Mouse (Mus musculus) forebrain, embryonic 14.5 days (tissue): Measurements from ENCODE around the gene Stn1. TPM values are rescaled to one million over a fixed set of nuclear protein-coding genes. Genes with fewer than 3 reads are reported as not detected.

Experiments used
- ATAC-seq: fragments of 200-750 bp; cut with Nextera tagmentation; 2 replicates; pipeline ENCODE4 v1.8.0; 2017; ENCODE audit warnings: mild to moderate bottlenecking, moderate library complexity
- DNase-seq: peaks from one replicate; pipeline ENCODE4 v3.0.0-alpha.2; 2015; ENCODE audit warnings: low spot score
- H3K27ac ChIP-seq: fragments of 300-500 bp; sonication (generic); 2 replicates; pipeline ENCODE4 v1.5.1; 2014; ENCODE audit warnings: low read depth, mild to moderate bottlenecking, control low read depth, low read length, moderate library complexity
- H3K27me3 ChIP-seq: fragments of 300-500 bp; sonication (generic); replicated peaks from 2 replicates; pipeline ENCODE4 v1.6.1; 2014; ENCODE audit warnings: low read length, control low read depth, mixed read lengths; ENCODE audit not compliant: control insufficient read depth, insufficient read depth
- H3K36me3 ChIP-seq: fragments of 300-500 bp; sonication (generic); 2 replicates; pipeline ENCODE4 v1.6.1; 2014; ENCODE audit warnings: low read length, control low read depth; ENCODE audit not compliant: control insufficient read depth, insufficient read depth
- H3K4me1 ChIP-seq: fragments of 300-500 bp; sonication (generic); 2 replicates; pipeline ENCODE4 v1.6.1; 2014; ENCODE audit warnings: antibody characterized with exemption, low read length, control low read depth; ENCODE audit not compliant: control insufficient read depth, insufficient read depth
- H3K4me2 ChIP-seq: fragments of 300-500 bp; sonication (generic); 2 replicates; pipeline ENCODE4 v1.6.1; 2014; ENCODE audit warnings: mild to moderate bottlenecking, control low read depth, low read length
- H3K4me3 ChIP-seq: fragments of 300-500 bp; sonication (generic); 2 replicates; pipeline ENCODE4 v1.5.1; 2014; ENCODE audit warnings: low read depth, low read length, control low read depth
- H3K9ac ChIP-seq: fragments of 300-500 bp; sonication (generic); 2 replicates; pipeline ENCODE4 v1.6.1; 2014; ENCODE audit warnings: mild to moderate bottlenecking, low read length, control low read depth, moderate library complexity
- H3K9me3 ChIP-seq: fragments of 300-500 bp; sonication (generic); replicated peaks from 2 replicates; pipeline ENCODE4 v1.6.1; 2016; ENCODE audit warnings: low read length, control low read depth, mixed read lengths; ENCODE audit not compliant: control insufficient read depth
- WGBS: fragments of 180-500 bp; shearing (Covaris S2); extraction: QIAGEN DNeasy Blood & Tissue Kit; methylation state at CpG from one replicate; pipeline ENCODE4 v1.1.7; 2014; 5-methylcytosine and 5-hydroxymethylcytosine counted together
- polyA plus RNA-seq: library from polyadenylated mRNA; unstranded; fragments of >200 nt; fragmentation: Nextera tagmentation; extraction: Ambion mirVana; gene quantifications from 2 replicates; pipeline ENCODE4 v1.2.1, GENCODE M21; 2014

Gene Stn1
- polyA plus RNA-seq, 1 experiment from 2014 or later = 41.6 TPM

DNA sequence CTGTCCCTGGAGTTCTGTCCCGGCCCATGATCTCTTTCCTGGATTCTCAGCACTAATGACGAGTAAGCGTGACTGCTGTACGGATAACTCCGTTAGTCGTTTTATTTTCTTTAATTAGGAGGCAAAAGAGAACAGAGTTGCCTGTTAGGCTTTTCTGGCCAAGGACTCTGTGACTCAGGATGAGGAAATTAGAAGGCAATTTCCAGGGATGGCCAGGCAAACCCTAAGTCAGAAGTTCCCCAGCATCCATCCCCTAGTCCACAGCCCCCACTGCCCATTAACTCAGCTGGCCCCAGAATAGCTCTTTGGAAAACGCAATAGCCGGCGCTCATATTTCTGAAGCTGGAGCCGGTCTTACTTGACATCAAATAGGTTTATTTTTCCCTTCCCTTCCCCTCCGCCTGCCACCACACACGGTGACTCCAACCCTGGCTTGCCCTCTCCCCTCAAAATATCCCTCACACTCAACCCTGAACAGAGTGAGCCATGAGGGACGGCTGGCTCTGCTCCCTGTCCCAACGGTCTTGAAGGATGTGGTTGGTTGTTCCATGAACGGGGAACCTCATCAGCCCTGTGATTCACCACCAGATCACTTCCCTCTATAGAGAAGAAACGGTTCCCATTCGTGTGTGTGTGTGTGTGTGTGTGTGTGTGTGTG, 78.7 kb downstream of the Stn1 start:
- ATAC-seq = no peak
- no peaks in the 10 kb centered on the region for H3K27me3 ChIP-seq
- no peak overlapping the region for H3K4me2 ChIP-seq
- no peaks in the 10 kb centered on the region for H3K36me3 ChIP-seq
- no peak overlapping the region for H3K4me3 ChIP-seq
- no peak overlapping the region for H3K27ac ChIP-seq
- H3K4me1 ChIP-seq = peaks cover 27% of the 10 kb centered on the region
- H3K9ac ChIP-seq = no peak overlapping the region
- no peak for DNase-seq
- no peaks in the 10 kb centered on the region for H3K9me3 ChIP-seq
- 69% methylated on average over 17 of the region's 17 CpGs for WGBS

- Histone ChIP-seq H3K4me2 (no peak overlapping the region), H3K36me3 (no peaks in the 10 kb centered on the region), H3K27ac (no peak overlapping the region), H3K9ac (no peak overlapping the region), H3K4me1 (peaks cover 22% of the 10 kb centered on the region), H3K27me3 (no peaks in the 10 kb centered on the region), H3K4me3 (no peak overlapping the region), H3K9me3 (no peaks in the 10 kb centered on the region)
- no peak for DNase-seq
- 68% methylated on average over 13 of the region's 13 CpGs for WGBS
- no peak for ATAC-seq
Observed at GRCm38 (mm10) chr19:47457711-47458503, 79.4 kb downstream of the Stn1 start.

- no peaks in the 10 kb centered on the region for H3K9me3 ChIP-seq
- no peak overlapping the region for H3K27ac ChIP-seq
- H3K4me2 ChIP-seq = no peak overlapping the region
- peaks cover 19% of the 10 kb centered on the region for H3K4me1 ChIP-seq
- no peak overlapping the region for H3K9ac ChIP-seq
- no peak overlapping the region for H3K4me3 ChIP-seq
- no peaks in the 10 kb centered on the region for H3K36me3 ChIP-seq
- WGBS = 63% methylated on average over 6 of the region's 6 CpGs
- H3K27me3 ChIP-seq = no peaks in the 10 kb centered on the region
- no peak for DNase-seq
- ATAC-seq = no peak
Observed at GRCm38 (mm10) chr19:47456021-47456420, 81.3 kb downstream of the Stn1 start.

- H3K4me2 ChIP-seq = no peak overlapping the region
- DNase-seq (no peak), ATAC-seq (no peak)
- H3K27ac ChIP-seq = no peak overlapping the region
- H3K4me3 ChIP-seq = no peak overlapping the region
- H3K9me3 ChIP-seq = no peaks in the 10 kb centered on the region
- no peaks in the 10 kb centered on the region for H3K27me3 ChIP-seq
- no peak overlapping the region; the same call in 1 of the 2 replicates for H3K9ac ChIP-seq
- no peaks in the 10 kb centered on the region for H3K36me3 ChIP-seq
- WGBS = 89% methylated on average over 15 of the region's 15 CpGs
- H3K4me1 ChIP-seq = peaks cover 18% of the 10 kb centered on the region
Observed at GRCm38 (mm10) chr19:47455001-47455755, 82.1 kb downstream of the Stn1 start.

DNA sequence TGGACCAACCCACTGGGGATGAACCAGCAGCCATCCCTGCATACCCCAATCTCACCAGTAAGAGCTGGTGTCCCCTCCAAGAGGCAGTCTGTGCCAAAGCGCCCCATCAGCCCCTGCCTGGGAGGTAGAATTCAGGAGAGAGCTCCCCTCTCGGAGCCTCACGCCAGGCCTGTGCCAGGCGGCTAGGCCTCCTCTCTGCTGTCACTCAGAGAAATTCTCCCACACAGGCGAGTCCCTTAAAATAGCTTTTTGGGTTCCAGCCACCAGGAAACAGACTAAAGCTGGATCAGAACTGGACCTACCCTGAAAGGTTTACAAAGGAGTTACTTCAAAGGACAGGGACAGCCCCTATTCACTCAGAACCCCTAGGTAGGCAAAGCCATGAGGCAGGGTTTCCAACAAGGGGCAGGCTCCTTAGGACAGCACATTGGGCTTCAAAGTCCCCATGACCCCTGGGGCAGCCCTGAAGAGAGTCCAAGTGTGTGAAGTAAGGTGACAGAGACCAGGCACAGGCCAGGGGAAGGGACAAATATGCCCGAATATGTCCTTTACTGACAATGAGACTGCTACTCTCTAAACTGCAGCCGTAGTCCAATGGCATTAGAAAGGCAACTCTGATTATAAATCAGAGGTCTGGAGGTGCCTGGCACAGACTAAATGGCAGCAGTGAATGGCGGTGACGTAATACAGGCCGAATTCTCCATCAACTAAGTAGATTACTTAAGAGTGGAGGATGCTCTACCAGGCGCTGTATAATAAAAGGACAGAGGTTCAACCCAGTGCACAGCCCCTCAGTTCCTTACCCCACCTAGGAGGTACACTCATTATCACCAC, 82.9 kb downstream of the Stn1 start:
- ATAC-seq = peak; percentile 48; the same call in 1 of the 2 replicates
- no peaks in the 10 kb centered on the region for H3K27me3 ChIP-seq
- 56% methylated on average over 11 of the region's 11 CpGs for WGBS
- peak overlapping the region; percentile 29; the same call in 1 of the 2 replicates for H3K9ac ChIP-seq
- no peaks in the 10 kb centered on the region for H3K9me3 ChIP-seq
- H3K27ac ChIP-seq = no peak overlapping the region; the same call in 1 of the 2 replicates
- H3K4me2 ChIP-seq = no peak overlapping the region
- H3K4me3 ChIP-seq = no peak overlapping the region
- no peaks in the 10 kb centered on the region for H3K36me3 ChIP-seq
- H3K4me1 ChIP-seq = peaks cover 18% of the 10 kb centered on the region
- peak; percentile 48 for DNase-seq

- Histone ChIP-seq H3K36me3 (no peaks in the 10 kb centered on the region), H3K4me2 (no peak overlapping the region), H3K4me3 (no peak overlapping the region), H3K9me3 (no peaks in the 10 kb centered on the region), H3K27me3 (no peaks in the 10 kb centered on the region), H3K9ac (no peak overlapping the region), H3K27ac (no peak overlapping the region), H3K4me1 (peaks cover 21% of the 10 kb centered on the region)
- no peak for ATAC-seq
- 93% methylated on average over 7 of the region's 7 CpGs for WGBS
- no peak for DNase-seq
Observed at GRCm38 (mm10) chr19:47453352-47453751, 84.0 kb downstream of the Stn1 start.

DNA sequence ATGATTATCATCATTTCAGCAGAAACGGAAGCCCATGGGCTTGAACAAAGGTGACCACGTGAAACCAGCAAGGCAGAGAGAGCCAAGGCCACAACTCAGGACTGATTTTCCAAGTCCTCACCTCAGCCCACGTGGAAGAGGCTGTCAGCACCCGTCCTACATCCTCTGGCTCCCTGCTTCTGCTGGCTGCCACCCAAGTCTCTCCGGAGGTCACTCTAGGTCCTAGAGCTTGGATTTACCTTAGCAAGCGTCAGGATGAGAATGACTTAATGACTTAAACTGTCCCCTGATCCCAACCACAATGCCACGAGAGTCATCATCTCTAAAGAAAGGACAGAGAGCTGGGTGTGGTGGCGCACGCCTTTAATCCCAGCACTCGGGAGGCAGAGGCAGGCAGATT, 84.6 kb downstream of the Stn1 start:
- Histone ChIP-seq H3K4me3 (no peak overlapping the region), H3K4me1 (peaks cover 20% of the 10 kb centered on the region), H3K36me3 (no peaks in the 10 kb centered on the region), H3K9ac (no peak overlapping the region), H3K27me3 (no peaks in the 10 kb centered on the region), H3K9me3 (no peaks in the 10 kb centered on the region), H3K27ac (no peak overlapping the region), H3K4me2 (no peak overlapping the region)
- no peak for DNase-seq
- 92% methylated on average over 10 of the region's 10 CpGs for WGBS
- no peak for ATAC-seq

DNA sequence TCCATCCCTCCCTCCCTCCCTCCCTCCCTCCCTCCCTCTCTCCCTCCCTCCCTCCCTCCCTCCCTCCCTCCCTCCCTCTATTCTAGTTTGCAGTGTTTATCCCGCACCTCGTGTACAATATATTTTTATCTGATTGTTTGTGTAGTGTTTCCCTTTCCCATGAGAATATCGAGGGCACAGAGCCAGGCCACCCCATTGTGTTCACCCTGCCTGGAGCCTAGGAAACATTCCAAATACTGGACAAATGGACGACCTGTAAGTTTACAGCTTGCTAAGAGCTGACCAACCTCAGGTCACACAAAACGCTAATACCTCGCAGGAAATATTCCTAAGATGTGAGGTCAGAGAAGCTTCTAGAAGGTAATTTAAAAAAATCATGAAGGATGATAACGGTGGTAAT, 85.1 kb downstream of the Stn1 start:
- Histone ChIP-seq H3K4me2 (no peak overlapping the region), H3K27me3 (no peaks in the 10 kb centered on the region), H3K36me3 (no peaks in the 10 kb centered on the region), H3K4me3 (no peak overlapping the region), H3K27ac (no peak overlapping the region), H3K9me3 (no peaks in the 10 kb centered on the region), H3K9ac (no peak overlapping the region), H3K4me1 (peaks cover 24% of the 10 kb centered on the region)
- DNase-seq (no peak), ATAC-seq (no peak)
- 82% methylated on average over 7 of the region's 7 CpGs for WGBS
